Mouse (Mus musculus) myocyte (in vitro differentiated cells): ENCODE measurements at regions not wholly inside any gene's neighbourhood (a gene's known extent, or its start where the extent isn't known, plus 50 kb on each side); places are given as distances from the start of the nearest gene placed in this dataset.

Experiments used
- MYOD1 ChIP-seq, 3 experiments: IDR thresholded peaks; one replicate each; pipeline ENCODE4 v1.6.1; 2011; ENCODE audit warnings: control low read depth in 2 of 3, low read depth in 2 of 3, mild to moderate bottlenecking in 2 of 3, moderate library complexity in 1 of 3; ENCODE audit not compliant: insufficient read length in 2 of 3, control insufficient read depth in 1 of 3
- POLR2A ChIP-seq: IDR thresholded peaks from one replicate; pipeline ENCODE4 v1.6.1; 2011; ENCODE audit warnings: low read depth, mild to moderate bottlenecking, control low read depth, moderate library complexity; ENCODE audit not compliant: insufficient read length
- TCF12 ChIP-seq: IDR thresholded peaks from one replicate; pipeline ENCODE4 v1.6.1; 2011; ENCODE audit warnings: mild to moderate bottlenecking, control low read depth; ENCODE audit not compliant: poor library complexity, insufficient read depth, severe bottlenecking
- USF1 ChIP-seq: IDR thresholded peaks from one replicate; pipeline ENCODE4 v1.6.1; 2011; ENCODE audit warnings: low read depth, mild to moderate bottlenecking, control low read depth, moderate library complexity

DNA sequence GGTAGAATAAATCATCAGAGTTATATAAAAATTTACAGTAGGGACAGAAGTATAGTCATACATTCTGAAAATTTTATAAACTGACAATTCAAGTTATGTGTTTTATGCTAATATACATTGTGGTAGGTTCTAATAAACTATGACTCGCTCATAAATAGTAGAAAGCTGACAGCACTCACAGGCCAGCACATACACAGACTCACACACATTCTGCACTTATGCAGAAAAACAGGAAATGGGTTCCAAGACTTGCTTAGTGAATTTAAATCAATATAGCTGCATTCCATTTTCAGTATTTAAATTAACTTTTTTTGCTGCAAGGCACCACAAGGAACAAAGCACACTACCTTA lies 403.3 kb upstream of the Nr2f1 start:
- no peak for TF ChIP-seq POLR2A
- TF ChIP-seq MYOD1 (IDR thresholded peaks at IDR 0.05; ENCODE audit: control insufficient read depth in 1 of 3, insufficient read length in 2 of 3, low read depth in 2 of 3): no peak
- TF ChIP-seq USF1: no peak
- no peak for TF ChIP-seq TCF12
